Mouse (Mus musculus) central nervous system, embryonic 14 days (tissue): ENCODE measurements around the gene Gm13043. TPM values are rescaled to one million over a fixed set of nuclear protein-coding genes. Genes with fewer than 3 reads are reported as not detected.

ENCODE experiments used
- polyA plus RNA-seq: library from polyadenylated mRNA; depleted of rRNA; stranded (reverse); fragments of >200 nt; gene quantifications from 2 replicates; pipeline ENCODE4 v1.2.3, GENCODE M21; 2012; rRNA removed

The Gm13043 gene
- polyA plus RNA-seq = not detected in 2 replicates

GRCm38 (mm10) chr4:143511043-143511442, at the start of gene Gm13043:
Gm13043 (plus strand) TSS chr4:143511343.

DNA sequence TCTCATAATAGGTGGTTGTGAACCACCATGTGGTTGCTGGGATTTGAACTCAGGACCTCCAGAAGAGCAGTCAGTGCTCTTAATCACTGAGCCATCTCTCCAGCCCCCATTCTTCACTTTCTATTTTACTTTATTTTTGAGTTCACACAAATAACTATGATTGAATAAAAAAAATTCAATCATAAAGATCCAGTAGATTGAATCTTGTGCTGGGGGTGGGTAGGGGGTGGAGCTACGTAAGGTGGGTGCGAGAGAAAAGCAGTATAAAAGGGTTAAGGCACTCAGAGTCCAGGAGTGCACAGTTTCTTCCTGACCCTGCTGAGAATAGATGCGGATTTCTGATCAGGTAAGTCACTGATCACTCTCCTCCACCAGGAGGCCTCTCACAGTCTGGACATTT, 24.5 kb downstream of the Gm13043 start, which contains the start of gene Gm13040:
Gene Gm13040, plus strand, starts transcription at position 301 of the 400 bp plus-strand sequence.

DNA sequence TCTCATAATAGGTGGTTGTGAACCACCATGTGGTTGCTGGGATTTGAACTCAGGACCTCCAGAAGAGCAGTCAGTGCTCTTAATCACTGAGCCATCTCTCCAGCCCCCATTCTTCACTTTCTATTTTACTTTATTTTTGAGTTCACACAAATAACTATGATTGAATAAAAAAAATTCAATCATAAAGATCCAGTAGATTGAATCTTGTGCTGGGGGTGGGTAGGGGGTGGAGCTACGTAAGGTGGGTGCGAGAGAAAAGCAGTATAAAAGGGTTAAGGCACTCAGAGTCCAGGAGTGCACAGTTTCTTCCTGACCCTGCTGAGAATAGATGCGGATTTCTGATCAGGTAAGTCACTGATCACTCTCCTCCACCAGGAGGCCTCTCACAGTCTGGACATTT, 40.3 kb downstream of the Gm13043 start, which contains the start of the genes BC080695 and Gm13057:
Gene BC080695, plus strand, starts transcription at position 301 of the 400 bp plus-strand sequence.
Gene Gm13057, plus strand, starts transcription at position 310 of the 400 bp plus-strand sequence.

Other genes with a start within 250 kb of the Gm13043 start
- 30.6 and 30.7 TPM in 2 replicates for gene Pdpn, start 211.8 kb upstream of the Gm13043 start, polyA plus RNA-seq
- gene Lrrc38, start 161.6 kb upstream of the Gm13043 start, polyA plus RNA-seq = 0.10 and 0.45 TPM in 2 replicates
- gene Pramel1, start 116.9 kb upstream of the Gm13043 start, polyA plus RNA-seq = not detected in 2 replicates
- 10.8 and 12.1 TPM in 2 replicates for gene Pramef8, start 98.9 kb upstream of the Gm13043 start, polyA plus RNA-seq
- gene Oog4, start 61.0 kb upstream of the Gm13043 start, polyA plus RNA-seq = not detected in 2 replicates
- not detected in 2 replicates for gene Gm13040, start 24.6 kb downstream of the Gm13043 start, polyA plus RNA-seq
- not detected in 2 replicates for gene BC080695, start 40.4 kb downstream of the Gm13043 start, polyA plus RNA-seq
- gene Gm13057, start 40.4 kb downstream of the Gm13043 start, polyA plus RNA-seq = not detected in 2 replicates
- not detected in 2 replicates for gene Gm13083, start 103.7 kb downstream of the Gm13043 start, polyA plus RNA-seq
- gene Gm13088, start 145.9 kb downstream of the Gm13043 start, polyA plus RNA-seq = not detected in 2 replicates
- gene Gm13089, start 191.4 kb downstream of the Gm13043 start, polyA plus RNA-seq = not detected in 2 replicates
- gene Gm13078, start 208.1 kb downstream of the Gm13043 start, polyA plus RNA-seq = not detected in 2 replicates